Comparison of ENCODE assay signal across 17 mouse cellular contexts in the genomic region with DNA sequence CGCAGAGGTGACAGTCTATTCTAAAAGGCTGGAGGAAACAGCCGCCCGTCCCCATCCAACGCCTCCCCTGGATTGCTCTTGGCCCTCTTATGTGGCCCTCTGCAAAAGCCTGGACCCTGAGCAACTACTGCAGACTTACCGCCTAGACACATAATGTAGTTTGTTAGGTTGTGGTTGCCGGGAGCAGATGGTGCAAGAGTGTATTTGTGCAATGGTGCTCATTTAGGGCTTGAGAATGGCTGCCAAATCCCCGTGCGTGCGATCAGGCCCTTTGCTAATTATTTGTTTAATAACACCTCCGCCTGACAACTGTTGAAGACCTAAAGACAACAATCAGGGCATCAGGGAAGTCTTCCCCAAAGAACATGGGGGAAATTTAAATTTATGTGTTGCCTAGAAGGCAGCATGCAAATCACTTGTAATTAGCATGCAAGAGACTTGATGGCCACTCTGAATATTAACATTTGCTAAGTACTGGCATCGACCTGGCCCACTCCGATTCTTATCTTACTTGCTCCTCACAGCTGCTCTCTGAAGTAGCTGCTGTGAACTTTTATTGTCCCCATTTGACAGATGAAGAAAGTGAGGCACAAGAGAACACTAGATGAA.
A peak's percentile ranks its signal among the peaks of the same experiment; 100 is the strongest.
DNase-seq lines count a peak whose midpoint lies in the region; ATAC-seq and TF ChIP-seq lines count a peak whose summit lies in the region.
"Had no signal": no experiment of that assay in that cellular context is flagged by ENCODE, and none has a peak within 500 bp of the region (broad histone marks: within the 10 kb centered on the region; RNA-seq: fewer than 3 reads in every experiment).

No protein-coding gene starts in this region.

- peaks cover 14% of the 10 kb centered on the region for H3K4me1 ChIP-seq in midbrain, embryonic 16.5 days (ENCODE audit: control insufficient read depth, insufficient read depth, low read length)
- peaks cover 20% of the 10 kb centered on the region for H3K4me1 ChIP-seq in midbrain, embryonic 13.5 days (replicated peaks)
- H3K4me1 ChIP-seq: stomach, embryonic 15.5 days had no signal

- no peak overlapping the region for H3K4me3 ChIP-seq in midbrain, embryonic 16.5 days (ENCODE audit: low read depth, low read length)
- H3K4me3 ChIP-seq in midbrain, embryonic 13.5 days (replicated peaks) = no peak overlapping the region
- H3K4me3 ChIP-seq in layer of hippocampus, adult 2 months = peak overlapping the region; percentile 18; the same call in 1 of the 2 replicates
- H3K4me3 ChIP-seq: stomach, embryonic 15.5 days had no signal

- DNase-seq in cerebellum, postnatal 10 days = peak; percentile 49 to 69
- DNase-seq in cerebellum, adult 9-11 months = no peak
- peak; percentile 54 to 72 for DNase-seq in layer of hippocampus, adult 2 months (ENCODE audit: low spot score in 2 of 2)
- no peak for DNase-seq in lung, postnatal 10 days
- DNase-seq in embryo, embryonic 10 days (ENCODE audit: low spot score) = no peak
- DNase-seq in right cerebral cortex, adult 2 months (ENCODE audit: low spot score in 2 of 2) = no peak
- DNase-seq: adrenal gland, postnatal 10 days; gastrocnemius, postnatal 14 days; kidney, postnatal 14 days; liver, postnatal 0 days; lung, postnatal 4 days; retina, postnatal 1 day had no signal

- H3K27me3 ChIP-seq in midbrain, embryonic 16.5 days (ENCODE audit: control insufficient read depth, insufficient read depth, low read depth, low read length) = no peaks in the 10 kb centered on the region
- H3K27me3 ChIP-seq in midbrain, embryonic 13.5 days = no peaks in the 10 kb centered on the region
- H3K27me3 ChIP-seq: stomach, embryonic 15.5 days had no signal

- H3K36me3 ChIP-seq in midbrain, embryonic 16.5 days (ENCODE audit: control insufficient read depth, insufficient read depth, low read length) = no peaks in the 10 kb centered on the region
- no peaks in the 10 kb centered on the region; the same call in 1 of the 2 replicates for H3K36me3 ChIP-seq in midbrain, embryonic 13.5 days
- H3K36me3 ChIP-seq: stomach, embryonic 15.5 days had no signal

- peak overlapping the region; percentile 24; the same call in 1 of the 2 replicates for H3K27ac ChIP-seq in midbrain, embryonic 16.5 days (ENCODE audit: low read length)
- no peak overlapping the region; the same call in 1 of the 2 replicates for H3K27ac ChIP-seq in midbrain, embryonic 13.5 days
- no peak overlapping the region for H3K27ac ChIP-seq in layer of hippocampus, adult 2 months
- H3K27ac ChIP-seq: stomach, embryonic 15.5 days had no signal

- no peaks in the 10 kb centered on the region for H3K9me3 ChIP-seq in midbrain, embryonic 16.5 days (replicated peaks; ENCODE audit: control insufficient read depth, low read length, poor library complexity, severe bottlenecking)
- H3K9me3 ChIP-seq in midbrain, embryonic 13.5 days = 0 out of 2 replicates have a peak, but pooled peaks cover 3% of the 10 kb centered on the region
- H3K9me3 ChIP-seq: stomach, embryonic 15.5 days had no signal

- peak; percentile 19; the same call in 1 of the 2 replicates for ATAC-seq in midbrain, embryonic 16.5 days
- ATAC-seq in midbrain, embryonic 13.5 days = no peak
- ATAC-seq: intestine, postnatal 0 days; liver, postnatal 0 days had no signal

- no peak overlapping the region for H3K9ac ChIP-seq in midbrain, embryonic 16.5 days (ENCODE audit: low read depth, low read length)
- no peak overlapping the region for H3K9ac ChIP-seq in midbrain, embryonic 13.5 days (replicated peaks)
- H3K9ac ChIP-seq: liver, postnatal 0 days; stomach, embryonic 15.5 days had no signal

- no peak overlapping the region for H3K4me2 ChIP-seq in midbrain, embryonic 16.5 days (ENCODE audit: low read length)
- H3K4me2 ChIP-seq in midbrain, embryonic 13.5 days (replicated peaks) = no peak overlapping the region
- H3K4me2 ChIP-seq: heart, embryonic 11.5 days; stomach, embryonic 15.5 days had no signal

- no peak for TF ChIP-seq CTCF in layer of hippocampus, adult 2 months (conservative IDR thresholded peaks at IDR 0.05)

- WGBS in midbrain, embryonic 16.5 days = 72% methylated on average over 12 of the region's 12 CpGs
- WGBS in midbrain, embryonic 13.5 days = 77% methylated on average over 12 of the region's 12 CpGs

Comparison
In these comparisons a context has a peak if more than half of its experiments do, and no peak if none do; other contexts are left out.
1. DNase-seq: peak in cerebellum, postnatal 10 days (2 of 2) and layer of hippocampus, adult 2 months (2 of 2); none in cerebellum, adult 9-11 months (single experiment), lung, postnatal 10 days (single experiment), embryo, embryonic 10 days (single experiment) and right cerebral cortex, adult 2 months (0 of 2).